Mouse (Mus musculus): Measurements from ENCODE around the gene Fcer2a. TPM values are rescaled to one million over a fixed set of nuclear protein-coding genes. Genes with fewer than 3 reads are reported as not detected.

Gene Fcer2a
- 3.1 TPM for polyA plus RNA-seq (2017; shearing (Covaris generic))

DNA sequence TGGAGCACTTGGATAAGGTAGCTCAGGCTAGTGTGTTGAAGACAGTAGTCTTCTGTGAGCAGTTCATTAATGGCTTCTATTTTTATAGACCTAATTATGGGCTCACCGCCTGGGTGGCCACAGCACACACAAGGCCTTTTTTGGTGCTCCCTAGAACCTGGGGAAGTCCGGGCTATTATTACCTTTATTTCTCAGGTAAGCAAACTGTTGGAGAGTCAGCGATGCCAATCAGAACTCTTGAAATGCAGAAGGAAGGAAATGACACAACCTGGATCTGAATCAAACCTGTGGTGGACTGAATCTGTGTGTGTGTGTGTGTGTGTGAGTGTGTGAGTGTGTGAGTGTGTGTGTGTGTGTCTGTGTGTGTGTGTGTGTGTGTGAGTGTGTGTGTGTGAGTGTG lies at the start of gene Fcer2a:
TSS of gene Fcer2a (minus strand) at position 55 of the 400 bp plus-strand sequence.

DNA sequence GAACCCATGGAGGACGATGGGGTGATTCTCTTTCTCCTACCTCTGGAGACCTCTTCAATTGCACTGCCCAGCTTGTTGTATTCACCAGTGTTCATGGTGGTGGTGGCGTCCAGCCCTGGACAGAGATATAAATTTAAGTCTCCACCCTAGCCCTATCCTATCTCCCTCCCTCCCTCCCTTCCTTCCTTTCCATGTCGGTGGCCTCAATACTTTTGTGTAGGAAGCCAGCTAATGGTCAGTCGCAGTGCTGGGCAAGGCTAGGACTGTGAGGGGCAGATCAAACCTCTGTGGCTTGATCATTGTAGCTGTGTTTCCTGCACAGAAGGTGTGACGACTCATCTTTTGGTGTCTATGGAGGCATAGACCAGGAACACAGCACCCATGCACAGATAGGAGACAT lies 26.6 kb upstream of the Fcer2a start, which contains the start of gene Clec4g:
TSS of gene Clec4g (minus strand) at position 101 of the 400 bp plus-strand sequence.

GRCm38 (mm10) chr8:3676131-3676992 lies 17.6 kb downstream of the Fcer2a start, which contains the start of gene Trappc5:
Gene Trappc5, plus strand, starts transcription at chr8:3676299.

GRCm38 (mm10) chr8:3671980-3672491 lies 21.9 kb downstream of the Fcer2a start, which contains the start of gene Fcor:
Gene Fcor, minus strand, starts transcription at chr8:3672362.

GRCm38 (mm10) chr8:3665507-3665906 lies 28.5 kb downstream of the Fcer2a start, which contains the start of gene Mcemp1:
Gene Mcemp1, plus strand, starts transcription at chr8:3665754.

GRCm38 (mm10) chr8:3655526-3655925 lies 38.4 kb downstream of the Fcer2a start, which contains the start of gene Retn:
Gene Retn, plus strand, starts transcription at chr8:3655770.

Other genes with a start within 250 kb of the Fcer2a start
- 6.0 TPM for gene Pex11g, start 226.5 kb downstream of the Fcer2a start, polyA plus RNA-seq (2017; shearing (Covaris generic))
- gene Tex45, start 223.3 kb downstream of the Fcer2a start, polyA plus RNA-seq (2017; shearing (Covaris generic)), result not detected
- 4.7 TPM for gene Zfp358, start 201.0 kb downstream of the Fcer2a start, polyA plus RNA-seq (2017; shearing (Covaris generic))
- gene Mcoln1, start 193.7 kb downstream of the Fcer2a start, polyA plus RNA-seq (2017; shearing (Covaris generic)), result 44.5 TPM
- 64.1 TPM for gene Pnpla6, start 178.8 kb downstream of the Fcer2a start, polyA plus RNA-seq (2017; shearing (Covaris generic))
- not detected for gene C330021F23Rik, start 126.2 kb downstream of the Fcer2a start, polyA plus RNA-seq (2017; shearing (Covaris generic))
- gene Camsap3, start 106.9 kb downstream of the Fcer2a start, polyA plus RNA-seq (2017; shearing (Covaris generic)), result 0.13 TPM
- 137 TPM for gene Xab2, start 72.9 kb downstream of the Fcer2a start, polyA plus RNA-seq (2017; shearing (Covaris generic))
- 127 TPM for gene Pet100, start 72.6 kb downstream of the Fcer2a start, polyA plus RNA-seq (2017; shearing (Covaris generic))
- gene Pcp2, start 68.6 kb downstream of the Fcer2a start, polyA plus RNA-seq (2017; shearing (Covaris generic)), result not detected
- 231 TPM for gene Stxbp2, start 63.2 kb downstream of the Fcer2a start, polyA plus RNA-seq (2017; shearing (Covaris generic))
- not detected for gene Retn, start 38.4 kb downstream of the Fcer2a start, polyA plus RNA-seq (2017; shearing (Covaris generic))
- not detected for gene Mcemp1, start 28.4 kb downstream of the Fcer2a start, polyA plus RNA-seq (2017; shearing (Covaris generic))
- gene Fcor, start 21.8 kb downstream of the Fcer2a start, polyA plus RNA-seq (2017; shearing (Covaris generic)), result not detected
- 40.6 TPM for gene Trappc5, start 17.9 kb downstream of the Fcer2a start, polyA plus RNA-seq (2017; shearing (Covaris generic))
- gene Clec4g, start 26.5 kb upstream of the Fcer2a start, polyA plus RNA-seq (2017; shearing (Covaris generic)), result not detected
- 0.46 TPM for gene Cd209a, start 54.8 kb upstream of the Fcer2a start, polyA plus RNA-seq (2017; shearing (Covaris generic))
- gene Cd209e, start 160.1 kb upstream of the Fcer2a start, polyA plus RNA-seq (2017; shearing (Covaris generic)), result not detected
- not detected for gene Cd209d, start 184.4 kb upstream of the Fcer2a start, polyA plus RNA-seq (2017; shearing (Covaris generic))
- not detected for gene Cd209b, start 232.7 kb upstream of the Fcer2a start, polyA plus RNA-seq (2017; shearing (Covaris generic))